Mouse (Mus musculus): ENCODE data around the gene Alyref. TPM values are rescaled to one million over a fixed set of nuclear protein-coding genes. Genes with fewer than 3 reads are reported as not detected.

Gene Alyref
- total RNA-seq, 2 experiments from 2014 or later: 67.8 to 86.1 TPM

GRCm38 (mm10) chr11:120550810-120551440, 47.2 kb downstream of the Alyref start, which contains the start of gene Ppp1r27:
Ppp1r27 (minus strand) TSS chr11:120551132.
- no peak for ATAC-seq (replicated peaks; ENCODE audit: low FRiP score, poor library complexity, severe bottlenecking)

DNA sequence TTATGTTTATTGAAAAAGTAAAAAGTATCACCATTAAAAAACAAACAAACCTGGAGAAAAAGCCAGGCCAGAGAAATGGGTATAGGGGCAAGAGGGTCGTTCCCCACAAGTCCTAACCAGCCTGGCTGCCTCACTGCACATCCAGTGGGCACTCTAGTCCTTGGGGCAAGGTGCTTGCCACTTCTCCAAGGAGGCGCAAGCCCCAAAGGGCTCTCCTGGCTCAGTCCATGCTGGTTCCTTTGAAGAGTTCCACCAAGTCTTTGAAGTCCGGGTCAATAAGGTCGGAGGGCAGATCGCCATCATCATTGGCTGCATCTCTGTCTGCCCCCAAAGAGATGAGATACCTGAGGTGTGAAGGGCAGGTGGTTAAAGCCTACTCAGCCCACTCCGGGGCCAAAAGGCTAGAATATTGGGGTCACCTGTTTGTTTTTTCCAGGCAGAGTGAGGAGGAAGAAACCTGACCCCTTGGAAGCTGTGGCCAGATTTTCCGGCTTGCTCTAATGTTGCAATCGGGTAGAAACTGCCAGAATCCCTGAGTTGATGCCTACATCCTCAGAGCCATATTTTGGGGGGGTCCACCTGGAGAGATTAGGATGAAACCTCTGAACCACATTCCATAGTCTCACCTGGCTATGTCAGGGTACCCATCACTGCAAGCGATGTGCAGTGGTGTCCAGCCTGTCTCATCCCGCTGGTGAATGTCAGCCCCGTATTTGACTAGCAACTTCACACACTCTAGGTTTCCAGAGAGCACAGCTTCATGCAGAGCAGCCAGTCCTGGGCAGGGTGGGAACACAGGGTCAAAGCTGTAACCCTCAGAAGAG, 48.0 kb downstream of the Alyref start:
- no peak for ATAC-seq (replicated peaks; ENCODE audit: low FRiP score, poor library complexity, severe bottlenecking)

- peak; percentile 87 for ATAC-seq (replicated peaks; ENCODE audit: low FRiP score, poor library complexity, severe bottlenecking)
Measured at GRCm38 (mm10) chr11:120549168-120549945, 48.8 kb downstream of the Alyref start, which contains the start of gene Mcrip1. Mcrip1 (minus strand) TSS chr11:120549727.

DNA sequence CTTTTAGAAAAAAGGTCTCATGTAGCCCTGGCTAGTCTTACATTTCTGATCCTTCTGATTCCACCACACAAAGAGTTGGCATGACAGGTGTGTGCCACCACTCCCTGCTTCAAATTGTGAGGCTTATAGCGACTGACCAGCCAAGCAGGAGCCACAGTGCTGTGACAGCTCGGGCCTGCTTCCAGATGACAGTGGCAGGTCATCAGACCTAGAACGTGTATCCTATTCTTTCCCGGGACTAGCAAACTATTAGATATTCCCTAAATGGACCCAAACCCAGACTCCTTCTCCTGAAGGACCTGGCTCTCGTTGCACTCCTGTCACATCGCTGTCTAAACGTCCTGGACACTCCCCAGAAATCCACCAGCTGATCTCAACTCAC, 49.4 kb downstream of the Alyref start:
- ATAC-seq (replicated peaks; ENCODE audit: low FRiP score, poor library complexity, severe bottlenecking): peak; percentile 36

DNA sequence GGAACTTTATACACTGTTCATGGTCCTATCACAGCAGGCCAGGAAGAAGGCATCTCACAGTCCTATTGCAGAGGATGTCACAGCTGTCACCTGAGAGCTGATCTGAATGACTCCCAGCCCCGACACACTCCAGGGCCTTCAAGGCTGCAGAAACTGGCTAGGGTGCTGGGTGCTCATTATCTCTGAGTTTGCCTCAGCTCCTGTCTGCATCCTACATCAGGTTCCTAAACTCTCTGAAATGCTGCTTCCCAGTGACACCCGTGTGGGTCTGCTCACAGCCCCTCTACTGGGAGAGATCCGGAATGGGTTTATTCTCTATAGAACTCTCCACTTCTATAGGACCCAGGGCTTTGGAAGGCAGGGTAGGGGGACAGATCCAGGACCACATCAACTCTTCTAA, 50.0 kb downstream of the Alyref start:
- no peak for ATAC-seq (replicated peaks; ENCODE audit: low FRiP score, poor library complexity, severe bottlenecking)

DNA sequence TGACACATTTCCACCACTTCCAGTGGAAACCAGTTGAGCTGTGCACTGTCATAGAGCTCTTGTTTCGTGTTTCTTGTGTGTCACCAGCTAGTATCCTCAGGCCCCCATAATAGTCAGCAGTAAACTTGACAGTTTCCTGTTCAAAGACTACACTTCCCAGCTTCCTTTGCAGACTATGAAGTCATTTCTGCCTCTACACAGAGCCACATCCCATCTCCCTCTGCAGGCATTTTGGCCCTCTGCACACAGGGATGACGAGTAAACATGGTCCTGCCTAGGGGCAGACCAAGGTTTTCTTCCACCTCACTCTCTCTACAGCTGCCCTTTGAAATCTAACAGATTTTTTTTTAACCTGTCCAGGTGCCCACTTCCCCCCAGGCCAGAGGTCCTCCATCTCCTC, 50.7 kb downstream of the Alyref start:
- ATAC-seq (replicated peaks; ENCODE audit: low FRiP score, poor library complexity, severe bottlenecking): no peak

DNA sequence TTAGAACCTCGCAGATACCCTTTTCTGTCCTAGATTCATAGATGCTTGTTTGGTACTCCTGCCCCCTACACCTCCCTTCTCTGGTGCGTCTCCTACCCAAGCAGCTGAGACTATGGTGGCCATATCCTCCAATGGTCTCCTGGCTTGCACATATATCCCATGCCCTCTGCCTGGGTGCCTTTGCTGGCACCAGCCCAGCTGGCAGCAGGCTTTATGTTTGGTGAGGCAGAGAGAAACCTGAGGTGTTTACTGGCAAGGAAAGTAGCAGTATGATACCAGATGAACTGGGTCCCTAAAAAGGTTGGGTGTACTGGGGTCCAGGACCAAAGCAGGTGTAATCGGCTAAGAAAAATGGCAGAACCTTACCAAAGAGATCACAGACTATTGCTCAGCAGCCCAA, 52.2 kb downstream of the Alyref start:
- no peak for ATAC-seq (replicated peaks; ENCODE audit: low FRiP score, poor library complexity, severe bottlenecking)

DNA sequence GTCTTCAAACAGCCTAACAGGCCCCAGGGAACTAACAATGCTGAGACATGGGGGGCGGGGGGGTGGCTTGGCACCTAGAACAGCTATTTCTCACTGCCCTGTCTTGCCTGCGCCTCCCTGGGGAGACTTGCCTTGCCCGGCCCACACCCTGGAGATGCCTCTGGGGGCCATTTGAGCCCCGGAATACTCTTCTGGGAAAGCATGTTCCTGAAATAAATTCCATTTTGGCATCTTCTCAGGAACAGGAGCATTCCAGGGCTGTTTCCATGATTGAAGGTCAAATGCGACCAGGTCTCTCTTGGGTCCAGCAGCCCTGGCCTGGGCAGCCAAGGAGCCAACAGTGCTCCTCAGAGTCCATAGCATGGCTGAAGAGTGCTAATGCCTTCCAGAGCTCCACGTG, 55.8 kb downstream of the Alyref start:
- no peak for ATAC-seq (replicated peaks; ENCODE audit: low FRiP score, poor library complexity, severe bottlenecking)

Other genes starting within 250 kb of the Alyref start
Only the 30 nearest of the 35 such genes appear.
- 16.1 and 17.6 TPM in 2 replicates for gene Nploc4, start 160.7 kb downstream of the Alyref start, total RNA-seq (2015; ENCODE audit: low replicate concordance)
- 24.6 and 31.8 TPM in 2 replicates for gene Nploc4, start 160.7 kb downstream of the Alyref start, total RNA-seq (2017; ENCODE audit: low replicate concordance)
- gene Tspan10, start 155.7 kb downstream of the Alyref start, total RNA-seq (2015; ENCODE audit: low replicate concordance): 1.3 TPM in 1 of 2 replicates, not detected in the other
- not detected in 2 replicates for gene Tspan10, start 155.7 kb downstream of the Alyref start, total RNA-seq (2017; ENCODE audit: low replicate concordance)
- not detected in 2 replicates for gene Pde6g, start 144.9 kb downstream of the Alyref start, total RNA-seq (2015; ENCODE audit: low replicate concordance)
- gene Pde6g, start 144.9 kb downstream of the Alyref start, total RNA-seq (2017; ENCODE audit: low replicate concordance): not detected in 2 replicates
- 7.3 TPM in 1 of 2 replicates, not detected in the other for gene Oxld1, start 140.3 kb downstream of the Alyref start, total RNA-seq (2015; ENCODE audit: low replicate concordance)
- 6.1 and 6.9 TPM in 2 replicates for gene Oxld1, start 140.3 kb downstream of the Alyref start, total RNA-seq (2017; ENCODE audit: low replicate concordance)
- 1.5 and 2.1 TPM in 2 replicates for gene Ccdc137, start 140.2 kb downstream of the Alyref start, total RNA-seq (2015; ENCODE audit: low replicate concordance)
- 1.5 and 16.8 TPM in 2 replicates for gene Ccdc137, start 140.2 kb downstream of the Alyref start, total RNA-seq (2017; ENCODE audit: low replicate concordance)
- gene Arl16, start 130.8 kb downstream of the Alyref start, total RNA-seq (2015; ENCODE audit: low replicate concordance): 4.2 and 5.9 TPM in 2 replicates
- gene Arl16, start 130.8 kb downstream of the Alyref start, total RNA-seq (2017; ENCODE audit: low replicate concordance): 3.3 TPM in 1 of 2 replicates, not detected in the other
- gene Mrpl12, start 113.8 kb downstream of the Alyref start, total RNA-seq (2015; ENCODE audit: low replicate concordance): 12.1 and 16.1 TPM in 2 replicates
- 12.1 and 15.6 TPM in 2 replicates for gene Mrpl12, start 113.8 kb downstream of the Alyref start, total RNA-seq (2017; ENCODE audit: low replicate concordance)
- 6.9 and 11.1 TPM in 2 replicates for gene Slc25a10, start 106.5 kb downstream of the Alyref start, total RNA-seq (2015; ENCODE audit: low replicate concordance)
- gene Slc25a10, start 106.5 kb downstream of the Alyref start, total RNA-seq (2017; ENCODE audit: low replicate concordance): 4.7 and 6.0 TPM in 2 replicates
- gene Gcgr, start 67.7 kb downstream of the Alyref start, total RNA-seq (2015; ENCODE audit: low replicate concordance): not detected in 2 replicates
- gene Gcgr, start 67.7 kb downstream of the Alyref start, total RNA-seq (2017; ENCODE audit: low replicate concordance): not detected in 2 replicates
- gene Mcrip1, start 48.6 kb downstream of the Alyref start, total RNA-seq (2015; ENCODE audit: low replicate concordance): 8.1 and 17.6 TPM in 2 replicates
- gene Mcrip1, start 48.6 kb downstream of the Alyref start, total RNA-seq (2017; ENCODE audit: low replicate concordance): 3.2 and 9.6 TPM in 2 replicates
- not detected in 2 replicates for gene Ppp1r27, start 47.2 kb downstream of the Alyref start, total RNA-seq (2015; ENCODE audit: low replicate concordance)
- gene Ppp1r27, start 47.2 kb downstream of the Alyref start, total RNA-seq (2017; ENCODE audit: low replicate concordance): not detected in 2 replicates
- 108 and 148 TPM in 2 replicates for gene P4hb, start 25.1 kb downstream of the Alyref start, total RNA-seq (2015; ENCODE audit: low replicate concordance)
- 136 and 145 TPM in 2 replicates for gene P4hb, start 25.1 kb downstream of the Alyref start, total RNA-seq (2017; ENCODE audit: low replicate concordance)
- 101 and 127 TPM in 2 replicates for gene Arhgdia, start 16.7 kb downstream of the Alyref start, total RNA-seq (2015; ENCODE audit: low replicate concordance)
- 35.7 and 38.1 TPM in 2 replicates for gene Arhgdia, start 16.7 kb downstream of the Alyref start, total RNA-seq (2017; ENCODE audit: low replicate concordance)
- 15.0 and 16.9 TPM in 2 replicates for gene Anapc11, start 56 bp upstream of the Alyref start, total RNA-seq (2015; ENCODE audit: low replicate concordance)
- 0.56 and 6.5 TPM in 2 replicates for gene Anapc11, start 56 bp upstream of the Alyref start, total RNA-seq (2017; ENCODE audit: low replicate concordance)
- not detected in 2 replicates for gene Npb, start 10.1 kb upstream of the Alyref start, total RNA-seq (2015; ENCODE audit: low replicate concordance)
- not detected in 2 replicates for gene Npb, start 10.1 kb upstream of the Alyref start, total RNA-seq (2017; ENCODE audit: low replicate concordance)
- 7.7 and 20.7 TPM in 2 replicates for gene Pcyt2, start 19.6 kb upstream of the Alyref start, total RNA-seq (2015; ENCODE audit: low replicate concordance)
- 19.8 and 39.8 TPM in 2 replicates for gene Pcyt2, start 19.6 kb upstream of the Alyref start, total RNA-seq (2017; ENCODE audit: low replicate concordance)
- 21.9 and 26.1 TPM in 2 replicates for gene Sirt7, start 26.9 kb upstream of the Alyref start, total RNA-seq (2015; ENCODE audit: low replicate concordance)
- 48.8 and 52.1 TPM in 2 replicates for gene Sirt7, start 26.9 kb upstream of the Alyref start, total RNA-seq (2017; ENCODE audit: low replicate concordance)
- 65.3 and 78.0 TPM in 2 replicates for gene Mafg, start 35.2 kb upstream of the Alyref start, total RNA-seq (2015; ENCODE audit: low replicate concordance)
- 137 and 154 TPM in 2 replicates for gene Mafg, start 35.2 kb upstream of the Alyref start, total RNA-seq (2017; ENCODE audit: low replicate concordance)
- 2.3 TPM in 1 of 2 replicates, not detected in the other for gene Pycr1, start 45.4 kb upstream of the Alyref start, total RNA-seq (2015; ENCODE audit: low replicate concordance)
- not detected in 2 replicates for gene Pycr1, start 45.4 kb upstream of the Alyref start, total RNA-seq (2017; ENCODE audit: low replicate concordance)
- gene Myadml2, start 49.8 kb upstream of the Alyref start, total RNA-seq (2015; ENCODE audit: low replicate concordance): not detected in 2 replicates
- gene Myadml2, start 49.8 kb upstream of the Alyref start, total RNA-seq (2017; ENCODE audit: low replicate concordance): not detected in 2 replicates
- gene Notum, start 62.8 kb upstream of the Alyref start, total RNA-seq (2015; ENCODE audit: low replicate concordance): not detected in 2 replicates
- gene Notum, start 62.8 kb upstream of the Alyref start, total RNA-seq (2017; ENCODE audit: low replicate concordance): not detected in 2 replicates
- 16.7 and 17.6 TPM in 2 replicates for gene Aspscr1, start 74.6 kb upstream of the Alyref start, total RNA-seq (2015; ENCODE audit: low replicate concordance)
- 10.7 and 15.9 TPM in 2 replicates for gene Aspscr1, start 74.6 kb upstream of the Alyref start, total RNA-seq (2017; ENCODE audit: low replicate concordance)
- 24.5 and 59.8 TPM in 2 replicates for gene Cenpx, start 115.4 kb upstream of the Alyref start, total RNA-seq (2015; ENCODE audit: low replicate concordance)
- 2.2 and 10.8 TPM in 2 replicates for gene Cenpx, start 115.4 kb upstream of the Alyref start, total RNA-seq (2017; ENCODE audit: low replicate concordance)
- gene Lrrc45, start 115.6 kb upstream of the Alyref start, total RNA-seq (2015; ENCODE audit: low replicate concordance): 1.5 and 2.3 TPM in 2 replicates
- 3.7 and 7.0 TPM in 2 replicates for gene Lrrc45, start 115.6 kb upstream of the Alyref start, total RNA-seq (2017; ENCODE audit: low replicate concordance)
- gene Rac3, start 123.1 kb upstream of the Alyref start, total RNA-seq (2015; ENCODE audit: low replicate concordance): 3.3 TPM in 1 of 2 replicates, not detected in the other
- gene Rac3, start 123.1 kb upstream of the Alyref start, total RNA-seq (2017; ENCODE audit: low replicate concordance): not detected in 2 replicates
- 6.1 and 6.5 TPM in 2 replicates for gene Dcxr, start 128.9 kb upstream of the Alyref start, total RNA-seq (2015; ENCODE audit: low replicate concordance)
- gene Dcxr, start 128.9 kb upstream of the Alyref start, total RNA-seq (2017; ENCODE audit: low replicate concordance): 1.9 and 3.1 TPM in 2 replicates
- 9.0 TPM in 1 of 2 replicates, not detected in the other for gene Cbr2, start 133.7 kb upstream of the Alyref start, total RNA-seq (2015; ENCODE audit: low replicate concordance)
- not detected in 2 replicates for gene Cbr2, start 133.7 kb upstream of the Alyref start, total RNA-seq (2017; ENCODE audit: low replicate concordance)
- gene Hmga1b, start 164.4 kb upstream of the Alyref start, total RNA-seq (2015; ENCODE audit: low replicate concordance): 7.1 and 52.7 TPM in 2 replicates
- gene Hmga1b, start 164.4 kb upstream of the Alyref start, total RNA-seq (2017; ENCODE audit: low replicate concordance): 0.77 and 7.7 TPM in 2 replicates
- gene Rfng, start 185.8 kb upstream of the Alyref start, total RNA-seq (2015; ENCODE audit: low replicate concordance): 0.58 and 5.0 TPM in 2 replicates
- gene Rfng, start 185.8 kb upstream of the Alyref start, total RNA-seq (2017; ENCODE audit: low replicate concordance): 0.60 and 1.3 TPM in 2 replicates
- 22.8 and 28.4 TPM in 2 replicates for gene Gps1, start 185.9 kb upstream of the Alyref start, total RNA-seq (2015; ENCODE audit: low replicate concordance)
- 16.2 and 18.1 TPM in 2 replicates for gene Gps1, start 185.9 kb upstream of the Alyref start, total RNA-seq (2017; ENCODE audit: low replicate concordance)

Measured in erythroblast, adult 5-6 weeks (primary cell).